Mouse (Mus musculus): ENCODE results near the gene Gm20388.

The Gm20388 gene

GRCm38 (mm10) chr8:120309326-120309725 lies 398.7 kb downstream of the Gm20388 start:
- DNase-seq (ENCODE audit: low spot score in 2 of 2): peak in 1 of 2 experiments; percentile 73

- no peak for DNase-seq (ENCODE audit: low spot score in 2 of 2)
Measured at GRCm38 (mm10) chr8:120310063-120310462, 399.4 kb downstream of the Gm20388 start.

GRCm38 (mm10) chr8:120312452-120312851 lies 401.8 kb downstream of the Gm20388 start:
- no peak for DNase-seq (ENCODE audit: low spot score in 2 of 2)

- no peak for DNase-seq (ENCODE audit: low spot score in 2 of 2)
Measured at GRCm38 (mm10) chr8:120313674-120314073, 403.0 kb downstream of the Gm20388 start.

GRCm38 (mm10) chr8:120314932-120315331 lies 404.3 kb downstream of the Gm20388 start:
- no peak for DNase-seq (ENCODE audit: low spot score in 2 of 2)

GRCm38 (mm10) chr8:120315644-120316043 lies 405.0 kb downstream of the Gm20388 start:
- no peak for DNase-seq (ENCODE audit: low spot score in 2 of 2)

- DNase-seq (ENCODE audit: low spot score in 2 of 2): no peak
Measured at GRCm38 (mm10) chr8:120316707-120317106, 406.1 kb downstream of the Gm20388 start.

GRCm38 (mm10) chr8:120317118-120317824 lies 406.6 kb downstream of the Gm20388 start:
- no peak for DNase-seq (ENCODE audit: low spot score in 2 of 2)

- DNase-seq (ENCODE audit: low spot score in 2 of 2): no peak
Measured at GRCm38 (mm10) chr8:120318476-120318991, 407.9 kb downstream of the Gm20388 start.

- peak in 1 of 2 experiments; percentile 69 for DNase-seq (ENCODE audit: low spot score in 2 of 2)
Measured at GRCm38 (mm10) chr8:120319449-120319848, 408.8 kb downstream of the Gm20388 start.

GRCm38 (mm10) chr8:120320146-120320545 lies 409.5 kb downstream of the Gm20388 start:
- no peak for DNase-seq (ENCODE audit: low spot score in 2 of 2)

- DNase-seq (ENCODE audit: low spot score in 2 of 2): no peak
Measured at GRCm38 (mm10) chr8:120321724-120322123, 411.1 kb downstream of the Gm20388 start.

- no peak for DNase-seq (ENCODE audit: low spot score in 2 of 2)
Measured at GRCm38 (mm10) chr8:120322956-120323448, 412.4 kb downstream of the Gm20388 start.

GRCm38 (mm10) chr8:120324555-120324954 lies 413.9 kb downstream of the Gm20388 start:
- DNase-seq (ENCODE audit: low spot score in 2 of 2): no peak

GRCm38 (mm10) chr8:120325172-120325767 lies 414.6 kb downstream of the Gm20388 start:
- no peak for DNase-seq (ENCODE audit: low spot score in 2 of 2)

- peak in 1 of 2 experiments; percentile 37 for DNase-seq (ENCODE audit: low spot score in 2 of 2)
Measured at GRCm38 (mm10) chr8:120327131-120327554, 416.5 kb downstream of the Gm20388 start.

- DNase-seq (ENCODE audit: low spot score in 2 of 2): no peak
Measured at GRCm38 (mm10) chr8:120328361-120329022, 417.9 kb downstream of the Gm20388 start.

GRCm38 (mm10) chr8:120329030-120329748 lies 418.5 kb downstream of the Gm20388 start:
- no peak for DNase-seq (ENCODE audit: low spot score in 2 of 2)

- no peak for DNase-seq (ENCODE audit: low spot score in 2 of 2)
Measured at GRCm38 (mm10) chr8:120331027-120331426, 420.4 kb downstream of the Gm20388 start.

GRCm38 (mm10) chr8:120332379-120333229 lies 422.0 kb downstream of the Gm20388 start:
- DNase-seq (ENCODE audit: low spot score in 2 of 2): no peak

- no peak for DNase-seq (ENCODE audit: low spot score in 2 of 2)
Measured at GRCm38 (mm10) chr8:120333681-120334080, 423.0 kb downstream of the Gm20388 start.

Data from urinary bladder, adult 18-20 months (tissue).